Mouse (Mus musculus): ENCODE measurements around the gene Jun. TPM values are rescaled to one million over a fixed set of nuclear protein-coding genes. Genes with fewer than 3 reads are reported as not detected.

Gene Jun
- polyA plus RNA-seq, 1 experiment from 2014 or later = 34.5 TPM

Other genes starting within 250 kb of the Jun start
- 0.23 TPM in 1 of 2 replicates, not detected in the other for gene Eqtn, start 123.4 kb downstream of the Jun start, polyA plus RNA-seq (2014; fragmentation: Nextera tagmentation; extraction: Ambion mirVana)
- gene Mysm1, start 73.1 kb downstream of the Jun start, polyA plus RNA-seq (2014; fragmentation: Nextera tagmentation; extraction: Ambion mirVana) = 18.9 and 23.9 TPM in 2 replicates